Mouse (Mus musculus) myocyte (in vitro differentiated cells): ENCODE measurements around the gene Tjp3. TPM values are rescaled to one million over a fixed set of nuclear protein-coding genes. Genes with fewer than 3 reads are reported as not detected.

Experiments used
- H3K27me3 ChIP-seq: one replicate; pipeline ENCODE4 v1.6.1; 2011; ENCODE audit not compliant: control insufficient read depth, insufficient read depth, insufficient read length
- H3K36me3 ChIP-seq: one replicate; pipeline ENCODE4 v1.6.1; 2011; ENCODE audit not compliant: control insufficient read depth, insufficient read depth
- H3K4me2 ChIP-seq: one replicate; pipeline ENCODE4 v1.6.1; 2011; ENCODE audit warnings: low read depth, control low read depth
- H3K4me3 ChIP-seq: one replicate; pipeline ENCODE4 v1.5.1; 2011; ENCODE audit warnings: mild to moderate bottlenecking, control low read depth, moderate library complexity
- H3K79me2 ChIP-seq: one replicate; pipeline ENCODE4 v1.6.1; 2011; ENCODE audit not compliant: control insufficient read depth, insufficient read depth
- H3ac ChIP-seq: one replicate; pipeline ENCODE4 v1.6.1; 2011; ENCODE audit not compliant: control insufficient read depth, insufficient read length
- CEBPB ChIP-seq: IDR thresholded peaks from 2 replicates; pipeline ENCODE4 v1.6.1; 2011; ENCODE audit warnings: mild to moderate bottlenecking, moderate library complexity; ENCODE audit not compliant: poor library complexity, insufficient read depth, severe bottlenecking
- E2F4 ChIP-seq: IDR thresholded peaks from one replicate; pipeline ENCODE4 v1.6.1; 2011; ENCODE audit warnings: mild to moderate bottlenecking, control low read depth, moderate library complexity; ENCODE audit not compliant: insufficient read depth
- MAX ChIP-seq: IDR thresholded peaks from one replicate; pipeline ENCODE4 v1.6.1; 2011; ENCODE audit warnings: low read depth, mild to moderate bottlenecking, control low read depth
- MYOD1 ChIP-seq, 3 experiments: IDR thresholded peaks; one replicate each; pipeline ENCODE4 v1.6.1; 2011; ENCODE audit warnings: control low read depth in 2 of 3, low read depth in 2 of 3, mild to moderate bottlenecking in 2 of 3, moderate library complexity in 1 of 3; ENCODE audit not compliant: insufficient read length in 2 of 3, control insufficient read depth in 1 of 3
- MYOG ChIP-seq, 3 experiments: IDR thresholded peaks; one replicate each; pipeline ENCODE4 v1.6.1; 2011; ENCODE audit warnings: control low read depth in 2 of 3, low read depth in 2 of 3, mild to moderate bottlenecking in 2 of 3; ENCODE audit not compliant: insufficient read length in 2 of 3, control insufficient read depth in 1 of 3, insufficient read depth in 1 of 3
- POLR2A ChIP-seq: IDR thresholded peaks from one replicate; pipeline ENCODE4 v1.6.1; 2011; ENCODE audit warnings: low read depth, mild to moderate bottlenecking, control low read depth, moderate library complexity; ENCODE audit not compliant: insufficient read length
- POLR2AphosphoS2 ChIP-seq: IDR thresholded peaks from one replicate; pipeline ENCODE4 v1.6.1; 2011; ENCODE audit warnings: low read depth, control low read depth; ENCODE audit not compliant: insufficient read length
- REST ChIP-seq: IDR thresholded peaks from one replicate; pipeline ENCODE4 v1.6.1; 2011; ENCODE audit warnings: mild to moderate bottlenecking, control low read depth, moderate library complexity; ENCODE audit not compliant: insufficient read depth, insufficient read length
- SRF ChIP-seq: IDR thresholded peaks from one replicate; pipeline ENCODE4 v1.6.1; 2011; ENCODE audit warnings: low read depth; ENCODE audit not compliant: control insufficient read depth, insufficient read length
- TCF12 ChIP-seq: IDR thresholded peaks from one replicate; pipeline ENCODE4 v1.6.1; 2011; ENCODE audit warnings: mild to moderate bottlenecking, control low read depth; ENCODE audit not compliant: poor library complexity, insufficient read depth, severe bottlenecking
- TCF3 ChIP-seq: IDR thresholded peaks from one replicate; pipeline ENCODE4 v1.6.1; 2011; ENCODE audit warnings: low read depth, control low read depth; ENCODE audit not compliant: insufficient read length
- USF1 ChIP-seq: IDR thresholded peaks from one replicate; pipeline ENCODE4 v1.6.1; 2011; ENCODE audit warnings: low read depth, mild to moderate bottlenecking, control low read depth, moderate library complexity
- polyA plus RNA-seq: library from polyadenylated mRNA; unstranded; fragments of >200 nt; fragmentation: generic; extraction: Trizol; gene quantifications from one replicate; pipeline ENCODE4 v1.2.1, GENCODE M21; 2012; ENCODE audit warnings: missing spikeins

Gene Tjp3
- polyA plus RNA-seq, 1 experiment: 0.17 TPM

DNA sequence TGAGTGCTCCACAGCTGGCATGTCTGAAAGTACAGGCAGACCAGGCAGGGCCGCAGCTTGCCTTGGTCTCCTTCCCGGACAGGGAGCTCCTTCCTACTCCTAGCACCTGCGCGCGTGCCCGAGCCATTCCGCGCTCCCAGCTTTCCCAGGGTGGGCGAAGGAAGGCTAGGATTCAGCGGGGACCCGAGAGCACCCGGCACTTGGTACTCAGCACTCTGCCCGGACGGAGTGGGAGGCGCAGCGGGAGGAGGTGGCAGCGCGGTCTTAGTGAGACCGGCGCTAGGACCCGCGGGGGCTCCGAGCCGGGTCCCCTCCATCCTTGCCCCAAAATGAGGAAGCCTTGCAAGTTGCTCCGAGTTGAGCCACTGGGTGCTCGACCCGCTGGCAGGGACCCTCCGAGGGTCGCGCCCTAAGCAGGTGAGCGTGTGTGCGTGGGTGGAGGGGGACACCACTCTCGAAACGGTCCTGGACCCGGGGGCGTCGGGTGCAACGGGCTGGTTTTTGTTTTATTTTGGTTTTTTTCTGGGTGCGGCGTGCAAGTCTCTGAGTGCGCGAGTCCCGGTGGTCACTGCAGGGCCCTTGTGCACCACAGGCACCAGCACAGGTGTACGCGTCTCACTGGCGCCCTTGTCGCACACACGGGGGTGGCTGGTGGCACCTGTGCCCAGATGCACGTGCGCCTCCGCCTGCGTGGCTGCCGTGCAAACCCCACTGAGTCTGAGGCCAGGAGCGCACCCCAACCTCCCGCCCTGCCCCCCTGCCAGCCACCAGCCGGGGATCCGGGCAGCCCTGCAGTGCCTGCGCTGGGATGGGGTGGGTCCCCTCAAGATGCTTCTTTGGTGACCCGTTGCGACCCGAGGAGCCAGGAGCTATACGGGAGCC is 34.0 kb downstream of the Tjp3 start:
- Histone ChIP-seq H3K27me3 (peaks cover 22% of the 10 kb centered on the region), H3K4me2 (no peak overlapping the region)

DNA sequence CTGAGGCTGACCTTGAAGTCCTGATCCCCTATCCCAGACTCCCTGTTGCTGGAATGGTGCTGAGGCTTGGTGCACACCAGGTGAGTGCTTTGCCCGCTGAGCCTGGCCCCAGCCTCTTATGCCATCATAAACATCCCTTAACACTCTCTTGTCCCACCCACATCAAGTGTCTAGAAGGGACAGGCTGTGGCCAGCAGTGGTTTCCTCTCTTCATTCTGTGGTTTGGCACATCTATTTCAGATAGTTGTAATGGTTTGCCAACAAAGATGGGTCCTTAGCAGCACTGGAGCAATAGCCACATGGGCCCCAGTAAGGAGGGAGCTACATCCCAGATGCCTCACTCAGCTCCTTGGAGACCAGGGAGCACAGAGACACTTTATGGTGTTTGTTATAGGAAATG is 36.5 kb downstream of the Tjp3 start:
- Histone ChIP-seq H3K27me3 (peaks cover 30% of the 10 kb centered on the region), H3K4me2 (no peak overlapping the region), H3K4me3 (no peak overlapping the region), H3ac (no peak overlapping the region), H3K79me2 (no peaks in the 10 kb centered on the region), H3K36me3 (no peaks in the 10 kb centered on the region)
- TF ChIP-seq MYOG (IDR thresholded peaks at IDR 0.05; ENCODE audit: control insufficient read depth in 1 of 3, insufficient read depth in 1 of 3, insufficient read length in 2 of 3, low read depth in 2 of 3) (no peak), POLR2AphosphoS2 (no peak), USF1 (no peak), E2F4 (no peak), SRF (no peak), TCF12 (no peak), CEBPB (no peak), MAX (no peak), TCF3 (no peak), POLR2A (no peak), REST (no peak), MYOD1 (IDR thresholded peaks at IDR 0.05; ENCODE audit: control insufficient read depth in 1 of 3, insufficient read length in 2 of 3, low read depth in 2 of 3) (no peak)

More for the DNA sequence above, 34.0 kb downstream of the Tjp3 start:
- TF ChIP-seq MYOD1 (IDR thresholded peaks at IDR 0.05; ENCODE audit: control insufficient read depth in 1 of 3, insufficient read length in 2 of 3, low read depth in 2 of 3): peak in 1 of 3 experiments; percentile 33
- peak; percentile 60 for TF ChIP-seq POLR2AphosphoS2
- no peak for TF ChIP-seq MAX
- TF ChIP-seq POLR2A: no peak
- TF ChIP-seq SRF: no peak
- no peak for TF ChIP-seq CEBPB
- no peak for TF ChIP-seq TCF12
- no peak for TF ChIP-seq TCF3
- TF ChIP-seq MYOG (IDR thresholded peaks at IDR 0.05; ENCODE audit: control insufficient read depth in 1 of 3, insufficient read depth in 1 of 3, insufficient read length in 2 of 3, low read depth in 2 of 3): peak in 1 of 3 experiments; percentile 39
- TF ChIP-seq REST: no peak
- TF ChIP-seq USF1: no peak
- no peak for TF ChIP-seq E2F4
- no peak overlapping the region for H3ac ChIP-seq
- H3K79me2 ChIP-seq: no peaks in the 10 kb centered on the region
- no peak overlapping the region for H3K4me3 ChIP-seq
- H3K36me3 ChIP-seq: no peaks in the 10 kb centered on the region

DNA sequence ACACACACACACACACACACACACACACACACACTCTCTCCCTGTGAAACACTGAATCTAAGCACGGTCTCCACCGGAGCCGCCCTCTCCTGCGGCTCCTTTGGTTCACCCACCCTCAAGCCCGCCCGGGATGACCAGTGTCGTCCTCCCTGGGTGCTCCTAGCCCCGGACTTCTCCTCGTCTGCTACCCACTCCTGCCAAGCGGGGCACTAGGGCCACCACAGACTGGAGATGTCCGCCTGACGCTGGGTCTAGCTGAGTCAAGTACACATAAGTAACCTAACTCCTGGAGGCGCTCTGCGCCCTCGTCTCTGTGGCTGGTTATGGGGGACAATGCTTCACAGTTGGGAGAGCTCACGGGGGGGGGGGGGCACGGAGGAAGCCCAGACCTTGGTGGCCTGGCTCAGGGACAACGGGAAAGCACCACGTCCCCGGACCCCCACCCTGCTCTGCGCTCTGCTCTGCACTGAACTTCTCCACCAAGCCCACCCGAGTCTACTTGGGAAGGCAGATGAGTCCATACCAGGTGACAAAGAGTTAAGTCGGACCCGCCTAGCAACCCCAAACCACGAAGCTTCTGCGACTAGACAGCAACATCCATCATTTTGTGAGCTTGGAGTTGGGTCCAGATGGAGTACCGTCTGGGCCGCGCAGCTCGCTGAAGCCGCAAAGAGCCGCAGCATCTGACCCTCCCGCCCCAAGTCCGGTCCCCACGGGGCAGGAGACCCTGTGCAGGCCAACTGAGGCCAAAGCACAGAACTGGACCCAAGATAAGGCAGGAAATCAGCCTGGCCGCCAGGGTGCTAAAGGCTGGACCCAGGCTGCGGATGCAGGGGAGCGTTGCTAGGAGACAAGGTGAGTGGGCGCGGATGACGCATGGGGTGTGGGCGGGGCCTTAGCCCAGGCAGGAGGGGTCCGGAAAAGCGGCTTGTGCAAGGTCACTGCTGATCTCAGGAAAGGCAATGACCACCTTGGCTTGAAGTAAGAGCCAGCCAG is 38.7 kb downstream of the Tjp3 start, which contains the start of gene Matk:
TSS of gene Matk (plus strand) at position 512 of the 996 bp plus-strand sequence.
- no peak within 1 kb of the TSS for H3ac ChIP-seq
- H3K4me2 ChIP-seq: no peak within 1 kb of the TSS
- peak; percentile 54 for TF ChIP-seq POLR2AphosphoS2
- no peak for TF ChIP-seq CEBPB
- no peaks in the 10 kb centered on the region for H3K79me2 ChIP-seq
- H3K27me3 ChIP-seq: peaks cover 18% of the 10 kb centered on the region
- H3K4me3 ChIP-seq: no peak within 1 kb of the TSS
- H3K36me3 ChIP-seq: no peaks in the 10 kb centered on the region

DNA sequence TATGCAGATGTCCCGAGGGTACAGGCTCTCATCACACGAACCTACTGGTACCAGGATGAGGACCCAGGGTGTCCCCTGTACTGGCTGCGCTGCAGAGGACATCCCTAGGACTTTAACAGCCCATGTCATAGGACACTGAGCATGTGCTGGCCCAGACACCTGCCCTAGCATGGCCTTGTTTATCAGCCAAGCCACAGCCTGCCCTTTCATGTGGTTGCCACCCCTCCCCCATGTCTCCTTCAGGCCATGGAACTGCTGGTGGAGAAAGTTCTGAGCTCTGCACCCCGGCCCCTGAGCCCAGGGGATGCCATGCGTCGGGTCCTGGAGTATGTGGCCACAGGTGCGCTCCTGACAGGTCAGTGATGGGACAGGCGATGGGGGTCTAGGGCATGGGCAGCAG is 41.9 kb downstream of the Tjp3 start:
- H3ac ChIP-seq: no peak overlapping the region
- no peaks in the 10 kb centered on the region for H3K36me3 ChIP-seq
- TF ChIP-seq POLR2A (no peak), MYOG (IDR thresholded peaks at IDR 0.05; ENCODE audit: control insufficient read depth in 1 of 3, insufficient read depth in 1 of 3, insufficient read length in 2 of 3, low read depth in 2 of 3) (peak in 1 of 3 experiments; percentile 72), MYOD1 (IDR thresholded peaks at IDR 0.05; ENCODE audit: control insufficient read depth in 1 of 3, insufficient read length in 2 of 3, low read depth in 2 of 3) (peak in 1 of 3 experiments; percentile 70)
- H3K27me3 ChIP-seq: peaks cover 17% of the 10 kb centered on the region
- H3K4me2 ChIP-seq: no peak overlapping the region
- H3K79me2 ChIP-seq: no peaks in the 10 kb centered on the region
- H3K4me3 ChIP-seq: no peak overlapping the region
